Mouse (Mus musculus): Measurements from ENCODE around the gene Trim33. TPM values are rescaled to one million over a fixed set of nuclear protein-coding genes. Genes with fewer than 3 reads are reported as not detected.

Gene Trim33
- polyA plus RNA-seq, 1 experiment from 2014 or later: 38.4 TPM

DNA sequence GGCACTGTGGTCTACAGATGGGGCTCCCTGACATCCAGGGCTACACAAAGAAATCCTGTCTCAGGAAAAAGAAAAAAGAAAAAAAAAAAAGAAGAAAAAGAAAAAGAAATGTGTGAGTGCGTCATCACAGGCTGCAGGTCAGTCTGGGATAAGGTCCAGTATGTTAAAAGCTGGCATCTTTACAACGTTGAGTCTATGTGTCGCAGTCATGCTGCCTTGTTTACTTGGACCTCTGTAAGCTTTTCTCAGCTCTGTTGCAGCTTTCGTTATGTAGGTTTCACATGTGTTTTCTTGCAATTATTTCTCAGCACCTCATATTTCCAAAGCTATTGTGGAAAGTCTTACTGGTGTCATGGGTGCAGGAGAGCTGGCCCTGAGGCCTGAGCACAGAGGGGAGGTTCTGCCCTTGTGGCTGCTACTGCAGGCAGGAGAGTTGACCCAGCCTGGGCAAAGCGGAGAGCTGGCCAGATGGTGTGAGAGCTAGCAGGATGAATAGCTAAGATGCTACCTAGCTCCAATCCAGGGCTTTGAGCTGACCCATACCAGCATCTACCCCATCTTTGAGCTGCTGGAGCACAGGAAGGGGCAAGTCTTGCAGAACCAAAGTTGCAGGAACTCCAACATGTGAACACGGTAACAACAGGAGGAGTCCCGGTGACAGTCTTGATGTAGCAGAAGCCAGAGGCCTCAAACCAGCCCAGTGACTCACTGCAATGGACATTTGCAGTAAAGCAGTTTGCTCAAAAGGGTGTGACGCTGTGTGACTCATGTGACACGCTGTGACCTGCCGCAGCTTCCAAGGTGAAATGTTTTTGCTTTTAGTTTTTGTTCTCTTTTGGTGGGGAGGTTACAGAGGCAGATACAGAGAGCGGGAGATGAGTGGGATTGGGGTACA lies 127.0 kb downstream of the Trim33 start:
- no peaks in the 10 kb centered on the region for H3K36me3 ChIP-seq
- H3K4me3 ChIP-seq (replicated peaks): no peak overlapping the region
- no peak for ATAC-seq
- no peaks in the 10 kb centered on the region for H3K27me3 ChIP-seq
- no peak overlapping the region for H3K27ac ChIP-seq
- no peaks in the 10 kb centered on the region for H3K9me3 ChIP-seq
- H3K4me2 ChIP-seq (replicated peaks): no peak overlapping the region
- 89% methylated on average over 11 of the region's 11 CpGs for WGBS
- H3K4me1 ChIP-seq (replicated peaks): peaks cover 25% of the 10 kb centered on the region
- H3K9ac ChIP-seq (replicated peaks): no peak overlapping the region

Other genes with a start within 250 kb of the Trim33 start
- gene Nras, start 221.0 kb upstream of the Trim33 start, polyA plus RNA-seq (2015; fragmentation: Nextera tagmentation; extraction: Ambion mirVana): 119 and 124 TPM in 2 replicates
- gene Ampd1, start 205.3 kb upstream of the Trim33 start, polyA plus RNA-seq (2015; fragmentation: Nextera tagmentation; extraction: Ambion mirVana): not detected in 2 replicates
- gene Dennd2c, start 176.7 kb upstream of the Trim33 start, polyA plus RNA-seq (2015; fragmentation: Nextera tagmentation; extraction: Ambion mirVana): 1.2 and 1.4 TPM in 2 replicates
- gene Bcas2, start 107.6 kb upstream of the Trim33 start, polyA plus RNA-seq (2015; fragmentation: Nextera tagmentation; extraction: Ambion mirVana): 247 and 261 TPM in 2 replicates